Mouse (Mus musculus) midbrain, embryonic 14.5 days (tissue): Measurements from ENCODE around the gene Gm156. TPM values are rescaled to one million over a fixed set of nuclear protein-coding genes. Genes with fewer than 3 reads are reported as not detected.
A peak's percentile ranks its signal among the peaks of the same experiment; 100 is the strongest.

Experiments used
- ATAC-seq: fragments of 200-750 bp; cut with Nextera tagmentation; 2 replicates; pipeline ENCODE4 v1.8.0; 2017; ENCODE audit warnings: moderate number of reproducible peaks, moderate library complexity; ENCODE audit not compliant: low FRiP score, low TSS enrichment
- DNase-seq: peaks from one replicate; pipeline ENCODE4 v3.0.0-alpha.2; 2015
- H3K27ac ChIP-seq: fragments of 300-500 bp; sonication (generic); replicated peaks from 2 replicates; pipeline ENCODE4 v1.5.1; 2014; ENCODE audit warnings: mild to moderate bottlenecking, low read depth, low read length, moderate library complexity
- H3K27me3 ChIP-seq: fragments of 300-500 bp; sonication (generic); 2 replicates; pipeline ENCODE4 v1.6.1; 2014; ENCODE audit warnings: low read length, control low read depth, mixed read lengths; ENCODE audit not compliant: control insufficient read depth, insufficient read depth
- H3K36me3 ChIP-seq: fragments of 300-500 bp; sonication (generic); 2 replicates; pipeline ENCODE4 v1.6.1; 2014; ENCODE audit warnings: low read length, control low read depth; ENCODE audit not compliant: control insufficient read depth, insufficient read depth
- H3K4me1 ChIP-seq: fragments of 300-500 bp; sonication (generic); 2 replicates; pipeline ENCODE4 v1.6.1; 2014; ENCODE audit warnings: mild to moderate bottlenecking, antibody characterized with exemption, low read length, control low read depth; ENCODE audit not compliant: control insufficient read depth, insufficient read depth
- H3K4me2 ChIP-seq: fragments of 300-500 bp; sonication (generic); 2 replicates; pipeline ENCODE4 v1.6.1; 2014; ENCODE audit warnings: mild to moderate bottlenecking, low read length, moderate library complexity
- H3K4me3 ChIP-seq: fragments of 300-500 bp; sonication (generic); replicated peaks from 2 replicates; pipeline ENCODE4 v1.5.1; 2014; ENCODE audit warnings: low read depth, low read length
- H3K9ac ChIP-seq: fragments of 300-500 bp; sonication (generic); replicated peaks from 2 replicates; pipeline ENCODE4 v1.6.1; 2014; ENCODE audit warnings: mild to moderate bottlenecking, low read length, moderate library complexity
- H3K9me3 ChIP-seq: fragments of 300-500 bp; sonication (generic); 2 replicates; pipeline ENCODE4 v1.6.1; 2016; ENCODE audit warnings: low read length, control low read depth, mixed read lengths; ENCODE audit not compliant: control insufficient read depth
- WGBS: fragments of 180-500 bp; shearing (Covaris S2); extraction: QIAGEN DNeasy Blood & Tissue Kit; methylation state at CpG from one replicate; pipeline ENCODE4 v1.1.7; 2014; 5-methylcytosine and 5-hydroxymethylcytosine counted together
- polyA plus RNA-seq: library from polyadenylated mRNA; unstranded; fragments of >200 nt; fragmentation: Nextera tagmentation; extraction: Ambion mirVana; gene quantifications from 2 replicates; pipeline ENCODE4 v1.2.1, GENCODE M21; 2014

Gm156 gene
- polyA plus RNA-seq, 1 experiment from 2014 or later: not detected

GRCm38 (mm10) chr6:129727237-129727636 lies 56.8 kb downstream of the Gm156 start:
- Histone ChIP-seq H3K9ac (no peak overlapping the region), H3K27me3 (no peaks in the 10 kb centered on the region), H3K9me3 (no peaks in the 10 kb centered on the region), H3K4me2 (no peak overlapping the region), H3K4me3 (no peak overlapping the region), H3K4me1 (no peaks in the 10 kb centered on the region), H3K36me3 (no peaks in the 10 kb centered on the region), H3K27ac (no peak overlapping the region)
- DNase-seq (no peak), ATAC-seq (no peak; the same call in 1 of the 2 replicates)
- 89% methylated on average over 1 of the region's 1 CpGs for WGBS

DNA sequence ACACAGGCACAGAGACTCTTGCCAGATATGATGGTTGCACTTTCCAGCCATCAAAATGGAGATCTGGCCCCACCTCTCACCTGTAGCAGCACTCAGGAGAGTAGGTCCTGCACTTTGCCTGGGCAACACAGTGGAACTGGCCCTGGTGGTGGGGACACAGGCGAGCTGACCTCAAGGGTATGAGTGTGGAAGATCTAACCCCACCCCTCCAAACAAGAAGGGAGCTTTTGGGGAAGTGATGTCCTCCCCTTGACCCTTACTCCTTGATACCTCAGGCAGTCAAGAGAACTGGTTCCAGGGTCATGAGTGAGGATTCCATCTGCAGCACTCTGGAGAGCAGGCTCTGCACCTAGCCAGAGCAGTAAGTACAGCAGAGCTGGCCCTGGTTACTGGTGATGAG lies 62.7 kb downstream of the Gm156 start:
- Histone ChIP-seq H3K9me3 (no peaks in the 10 kb centered on the region), H3K4me3 (no peak overlapping the region), H3K27me3 (no peaks in the 10 kb centered on the region), H3K36me3 (no peaks in the 10 kb centered on the region), H3K9ac (no peak overlapping the region), H3K27ac (no peak overlapping the region), H3K4me1 (no peaks in the 10 kb centered on the region), H3K4me2 (no peak overlapping the region)
- DNase-seq (no peak), ATAC-seq (no peak)
- 68% methylated on average over 1 of the region's 1 CpGs for WGBS

- Histone ChIP-seq H3K27me3 (no peaks in the 10 kb centered on the region), H3K36me3 (no peaks in the 10 kb centered on the region), H3K4me2 (no peak overlapping the region), H3K9me3 (no peaks in the 10 kb centered on the region), H3K4me1 (no peaks in the 10 kb centered on the region), H3K9ac (no peak overlapping the region), H3K27ac (no peak overlapping the region), H3K4me3 (no peak overlapping the region)
- ATAC-seq: no peak
- WGBS: 20% methylated on average over 3 of the region's 3 CpGs
- peak; percentile 1 for DNase-seq
Measured at GRCm38 (mm10) chr6:129720487-129720886, 63.6 kb downstream of the Gm156 start.

DNA sequence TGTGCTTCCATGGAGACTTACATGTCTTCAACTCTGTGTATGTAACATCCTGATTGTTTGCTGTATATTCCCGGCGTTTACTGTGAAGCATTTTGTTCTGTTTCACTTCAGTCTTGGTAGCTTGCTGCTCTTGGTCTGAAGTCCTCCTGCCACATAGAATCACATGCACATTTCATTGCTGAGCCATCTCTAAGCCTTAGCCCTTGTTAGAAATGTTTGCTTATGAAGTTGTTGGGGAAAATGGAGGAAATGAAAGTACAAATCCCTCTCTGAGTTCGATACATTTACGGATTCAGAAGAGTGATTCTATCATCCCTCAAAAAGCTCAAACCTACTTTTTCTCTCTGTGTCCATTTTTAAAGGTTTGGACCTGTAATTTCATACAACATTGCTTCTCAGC lies 67.0 kb downstream of the Gm156 start, which contains the start of gene Klri1:
Gene Klri1 (minus strand): TSS at position 101 of the 400 bp plus-strand sequence.
- no peak within 1 kb of the TSS for H3K4me2 ChIP-seq
- no peak within 1 kb of the TSS for H3K4me3 ChIP-seq
- no peaks in the 10 kb centered on the region for H3K36me3 ChIP-seq
- no peaks in the 10 kb centered on the region for H3K27me3 ChIP-seq
- WGBS: 92% methylated on average over 4 of the region's 4 CpGs
- no peak for ATAC-seq
- H3K9me3 ChIP-seq: no peaks in the 10 kb centered on the region
- DNase-seq: no peak
- H3K4me1 ChIP-seq: no peaks in the 10 kb centered on the region
- H3K9ac ChIP-seq: no peak within 1 kb of the TSS
- H3K27ac ChIP-seq: no peak within 1 kb of the TSS

Other genes with a start within 250 kb of the Gm156 start
- 0.12 TPM in 1 of 2 replicates, not detected in the other for gene Klre1, start 206.4 kb downstream of the Gm156 start, polyA plus RNA-seq
- gene Klrd1, start 192.5 kb downstream of the Gm156 start, polyA plus RNA-seq: not detected in 2 replicates
- gene Klrk1, start 160.4 kb downstream of the Gm156 start, polyA plus RNA-seq: 0.19 and 0.21 TPM in 2 replicates
- not detected in 2 replicates for gene Klrc3, start 140.9 kb downstream of the Gm156 start, polyA plus RNA-seq
- gene Klrc2, start 123.6 kb downstream of the Gm156 start, polyA plus RNA-seq: not detected in 2 replicates
- not detected in 2 replicates for gene Klrc1, start 105.3 kb downstream of the Gm156 start, polyA plus RNA-seq
- gene Klri1, start 67.1 kb downstream of the Gm156 start, polyA plus RNA-seq: not detected in 2 replicates
- gene Klri2, start 43.8 kb downstream of the Gm156 start, polyA plus RNA-seq: not detected in 2 replicates
- gene Gm17631, start 78.4 kb upstream of the Gm156 start, polyA plus RNA-seq: not detected in 2 replicates
- gene Klra17, start 92.4 kb upstream of the Gm156 start, polyA plus RNA-seq: not detected in 2 replicates
- gene Klra5, start 133.4 kb upstream of the Gm156 start, polyA plus RNA-seq: not detected in 2 replicates
- gene Klra6, start 242.7 kb upstream of the Gm156 start, polyA plus RNA-seq: not detected in 2 replicates